Mouse (Mus musculus) 3T3-L1 (cell line): ENCODE data around the gene Gm10382.
"Not testable (repeated sequence)": the region's sequence is repeated elsewhere in the genome, so short reads cannot be mapped to it uniquely, and the experiment has no call there.

Experiments used
- DNase-seq: peaks from one replicate; pipeline ENCODE4 v3.0.0-alpha.2; 2015; ENCODE audit warnings: low read depth, low spot score

Gm10382 gene

DNA sequence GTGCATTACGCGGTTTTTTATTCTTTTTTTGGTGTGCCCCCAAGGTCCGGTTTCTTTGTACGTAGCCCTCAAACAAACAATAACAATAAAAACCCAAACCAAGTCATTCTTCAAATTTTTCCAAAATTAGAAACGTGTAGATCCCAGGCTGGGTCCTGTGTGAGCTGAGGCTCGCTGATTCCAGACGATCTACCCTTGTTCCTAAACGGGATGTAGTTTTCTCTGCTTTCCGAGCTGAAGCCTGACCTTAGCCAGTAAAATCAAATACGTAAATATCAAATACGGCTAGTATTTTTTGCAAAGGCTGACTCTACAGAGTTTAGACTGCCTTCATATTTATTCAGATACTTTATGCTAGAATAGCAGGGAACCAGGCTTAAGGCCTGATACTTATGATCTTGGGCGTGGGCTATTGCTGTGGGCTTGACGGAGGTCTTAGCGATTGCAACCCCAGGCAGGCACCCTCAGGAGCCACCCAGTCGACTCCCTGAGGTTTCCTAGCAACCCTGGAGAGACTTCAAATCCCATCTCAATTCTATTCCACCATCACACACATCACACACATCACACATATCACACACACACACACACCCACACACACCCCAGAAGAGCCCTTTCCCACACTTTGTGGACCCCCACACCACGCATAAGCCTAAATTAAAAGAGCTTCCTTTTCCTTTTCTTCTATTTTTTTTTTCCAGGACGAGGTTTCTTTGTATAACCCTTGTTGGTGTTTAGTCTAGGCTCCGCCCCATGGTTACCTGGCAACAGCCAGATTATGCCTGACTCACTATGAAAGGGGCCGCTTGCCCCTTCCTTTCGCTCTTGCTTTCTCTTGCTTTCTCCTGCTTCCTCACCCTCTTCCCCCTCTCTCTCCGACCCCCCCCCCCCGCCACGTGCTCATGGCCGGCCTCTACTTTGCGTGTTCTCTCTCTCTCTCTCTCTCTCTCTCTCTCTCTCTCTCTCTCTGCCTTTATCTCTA, 4.8 kb downstream of the Gm10382 start:
- peak; percentile 97 for DNase-seq

DNA sequence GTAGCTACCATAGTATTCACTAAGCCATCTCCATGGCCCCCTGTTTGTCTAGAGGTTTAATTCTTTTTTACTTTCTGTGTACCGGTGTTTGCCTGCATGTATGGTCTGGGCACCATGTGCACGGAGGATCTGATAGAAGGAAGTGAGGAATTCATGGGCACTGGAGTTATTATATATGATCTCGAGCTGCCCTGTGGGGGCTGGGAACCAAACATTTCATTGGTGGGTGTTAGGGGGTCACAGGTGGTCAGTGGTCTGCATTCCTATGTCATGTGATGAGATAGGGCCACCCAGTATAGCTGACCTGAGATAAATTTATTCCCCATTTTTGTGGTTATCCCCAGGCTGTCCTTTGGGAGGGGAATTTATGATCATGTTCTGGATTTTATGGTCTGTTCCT, 5.9 kb downstream of the Gm10382 start:
- DNase-seq: no peak

- DNase-seq: peak; percentile 75
Measured at GRCm38 (mm10) chr5:125400903-125401302, 11.8 kb downstream of the Gm10382 start.

- no peak for DNase-seq
Measured at GRCm38 (mm10) chr5:125402476-125402875, 13.4 kb downstream of the Gm10382 start.

DNA sequence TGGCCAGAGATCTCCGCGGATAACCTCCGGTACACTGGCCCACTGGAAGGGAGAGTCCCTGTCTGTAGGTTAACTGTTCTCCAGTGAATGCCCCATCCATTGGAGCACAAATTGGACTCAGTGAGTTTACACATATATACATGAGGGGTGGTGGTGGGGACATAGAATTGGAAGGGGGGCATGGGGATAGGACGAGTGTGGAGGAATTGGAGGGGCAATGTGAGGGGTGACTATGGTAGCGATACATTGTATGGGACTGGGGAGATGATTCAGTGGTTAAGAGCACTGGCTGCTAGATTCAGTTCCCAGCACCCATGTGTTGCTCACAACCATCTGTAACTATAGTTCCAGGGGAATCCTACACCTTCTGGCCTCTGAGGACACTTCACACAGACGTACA, 13.9 kb downstream of the Gm10382 start:
- DNase-seq: no peak

GRCm38 (mm10) chr5:125403481-125404465, 14.7 kb downstream of the Gm10382 start:
- peak; percentile 93 for DNase-seq

GRCm38 (mm10) chr5:125404536-125404902, 15.4 kb downstream of the Gm10382 start:
- DNase-seq: peak; percentile 84

- peak; percentile 91 for DNase-seq
Measured at GRCm38 (mm10) chr5:125404903-125405545, 15.9 kb downstream of the Gm10382 start.

GRCm38 (mm10) chr5:125405546-125406248, 16.6 kb downstream of the Gm10382 start:
- DNase-seq: peak; percentile 99

DNA sequence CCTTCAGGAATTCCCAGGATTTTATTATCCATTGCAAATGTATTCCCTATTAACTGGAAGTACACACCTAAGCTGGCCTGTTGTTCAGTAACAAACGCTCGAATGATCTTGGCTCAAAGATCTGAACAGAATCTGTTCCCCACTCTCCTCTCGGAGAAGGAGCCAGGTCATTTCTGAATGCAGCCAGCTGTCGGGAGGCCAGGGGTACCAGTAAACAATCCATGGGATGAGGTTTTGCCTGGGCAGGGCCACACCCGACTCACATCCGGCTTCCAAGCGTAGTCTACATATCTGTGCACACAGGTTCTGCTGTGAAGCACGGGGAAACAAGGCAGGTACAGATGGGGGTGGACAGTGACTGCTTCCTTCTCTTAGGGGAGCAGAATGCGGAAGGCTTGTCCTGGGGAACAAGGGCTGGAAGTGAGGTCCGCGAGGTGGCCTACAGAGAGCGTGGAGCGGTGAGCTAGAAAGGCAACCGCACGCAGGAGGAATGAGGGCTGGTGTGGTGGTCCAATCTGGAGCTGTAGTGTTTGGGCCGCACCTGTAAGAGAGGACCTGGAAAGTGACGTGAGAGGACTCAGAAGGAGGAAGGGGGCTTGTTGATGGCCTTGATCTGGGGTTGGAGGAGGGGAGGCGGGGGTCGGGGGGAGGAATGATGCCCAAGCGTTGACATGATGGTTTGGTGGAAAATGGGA, 17.3 kb downstream of the Gm10382 start:
- DNase-seq: peak; percentile 79

DNA sequence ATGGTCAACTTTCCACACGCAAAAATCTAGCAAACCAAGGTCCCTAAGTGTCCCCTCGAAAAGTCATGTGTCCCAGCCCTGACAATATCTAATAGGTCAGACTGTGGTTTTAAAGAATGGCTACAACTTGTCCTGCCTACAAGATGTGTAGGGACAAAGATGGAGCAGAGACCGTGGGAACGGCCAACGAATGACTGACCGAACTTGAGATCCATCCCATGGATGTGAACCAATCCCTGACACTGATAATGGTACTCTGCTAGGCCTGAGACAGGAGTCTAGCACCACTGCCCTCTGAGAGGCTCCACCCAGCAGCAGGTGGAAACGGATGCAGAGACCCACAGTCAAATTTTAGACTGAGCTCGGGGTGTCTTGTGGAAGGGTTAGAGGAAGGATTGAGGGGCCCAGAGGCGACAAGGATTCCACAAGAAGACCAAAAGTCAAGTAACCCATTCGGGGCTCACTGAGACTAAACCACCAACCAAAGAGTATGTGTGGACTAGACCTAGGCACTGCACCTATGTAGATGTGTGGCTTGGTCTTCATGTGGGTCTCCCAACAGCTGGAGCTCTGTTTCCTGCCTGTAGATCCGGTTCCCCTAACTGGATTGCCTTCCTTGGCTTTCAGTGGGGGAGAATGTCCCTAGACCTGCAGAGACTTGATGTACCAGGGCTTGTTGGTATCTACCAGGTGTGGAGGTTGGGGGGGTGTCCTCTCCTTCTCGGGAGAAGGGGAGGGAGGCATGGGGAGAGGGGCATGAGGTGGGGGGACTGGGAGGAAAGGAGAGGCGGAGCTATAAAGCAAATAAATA, 18.1 kb downstream of the Gm10382 start:
- no peak for DNase-seq

- peak; percentile 57 for DNase-seq
Measured at GRCm38 (mm10) chr5:125407910-125408575, 18.9 kb downstream of the Gm10382 start.

GRCm38 (mm10) chr5:125408842-125409241, 19.7 kb downstream of the Gm10382 start:
- DNase-seq: peak; percentile 98

DNA sequence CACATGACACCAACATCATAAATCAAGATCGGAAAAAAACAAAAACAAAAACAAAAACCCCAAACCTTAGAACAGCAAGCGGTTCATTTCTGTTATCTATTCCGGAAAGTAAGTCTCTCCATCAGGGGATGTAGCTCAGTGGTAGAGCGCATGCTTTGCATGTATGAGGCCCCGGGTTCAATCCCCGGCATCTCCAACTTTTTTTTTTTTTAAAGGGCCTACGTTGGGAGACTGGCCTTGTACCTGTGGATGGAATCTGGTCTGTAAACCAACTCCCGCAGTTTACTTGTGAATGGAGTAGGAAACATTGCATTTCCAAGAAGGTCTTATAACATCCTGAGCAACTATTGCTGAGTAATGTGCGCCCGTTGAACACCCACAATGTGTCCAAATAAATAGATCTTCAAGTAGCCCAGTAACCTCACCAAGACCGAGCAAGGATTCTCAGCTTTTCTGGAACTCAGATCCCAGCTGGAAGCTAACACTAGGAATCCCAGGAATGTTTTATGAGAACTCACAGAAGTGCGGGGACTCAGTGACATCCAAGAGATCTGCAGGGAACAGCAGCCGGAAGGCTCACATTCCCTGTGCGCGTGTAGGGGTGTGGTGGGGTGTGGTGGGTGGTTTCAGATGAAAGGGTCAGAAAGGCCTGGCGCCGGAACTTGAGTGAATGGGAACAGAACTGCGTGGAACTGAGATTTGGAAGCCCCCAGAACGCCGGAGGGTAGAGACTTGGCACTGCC, 20.4 kb downstream of the Gm10382 start:
- DNase-seq: peak; percentile 87

DNA sequence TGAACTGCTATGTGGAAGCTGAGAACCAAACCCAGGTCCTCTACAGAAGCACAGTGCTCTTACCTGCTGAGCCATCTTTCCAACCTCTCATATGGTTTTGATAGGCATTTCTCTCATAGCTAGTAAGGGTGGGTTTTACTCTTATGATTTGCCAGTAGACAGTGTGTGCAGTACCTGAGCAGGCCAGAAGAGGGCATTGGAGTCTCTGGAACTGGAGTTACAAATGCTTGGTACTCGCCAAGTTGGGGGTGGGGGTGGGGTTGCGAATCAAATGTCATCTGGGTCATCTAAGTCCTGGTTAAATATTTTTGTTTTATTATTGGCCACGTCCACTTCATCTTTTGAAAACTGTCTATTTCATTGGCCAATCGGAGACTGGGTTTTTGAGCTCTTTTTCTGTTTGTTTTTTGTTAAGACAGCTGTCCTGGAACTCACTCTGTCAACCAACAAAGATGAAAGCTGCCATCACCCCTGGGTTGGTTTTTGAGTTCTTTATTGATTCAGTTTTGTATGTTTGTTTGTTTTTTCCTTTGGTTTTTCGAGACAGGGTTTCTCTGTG, 22.9 kb downstream of the Gm10382 start:
- peak; percentile 81 for DNase-seq

DNA sequence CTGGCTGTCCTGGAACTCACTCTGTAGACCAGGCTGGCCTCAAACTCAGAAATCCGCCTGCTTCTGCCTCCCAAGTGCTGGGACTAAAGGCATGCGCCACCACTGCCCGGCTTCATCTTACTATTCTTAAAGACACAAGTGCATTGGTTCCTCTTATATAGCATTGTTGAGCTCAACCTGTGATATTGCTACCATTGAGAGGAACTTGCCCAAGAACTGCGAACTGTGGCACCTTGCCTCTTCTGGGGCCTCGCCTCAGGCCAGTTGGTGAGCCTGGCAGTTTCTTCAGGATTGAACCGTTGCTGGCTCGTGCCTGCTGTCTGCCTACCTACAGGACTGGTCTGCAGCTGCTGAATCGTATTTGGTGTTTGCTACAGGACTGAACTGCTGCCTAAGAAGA, 23.4 kb downstream of the Gm10382 start:
- not testable (repeated sequence) for DNase-seq

- DNase-seq: no peak
Measured at GRCm38 (mm10) chr5:125413763-125414162, 24.6 kb downstream of the Gm10382 start.

DNA sequence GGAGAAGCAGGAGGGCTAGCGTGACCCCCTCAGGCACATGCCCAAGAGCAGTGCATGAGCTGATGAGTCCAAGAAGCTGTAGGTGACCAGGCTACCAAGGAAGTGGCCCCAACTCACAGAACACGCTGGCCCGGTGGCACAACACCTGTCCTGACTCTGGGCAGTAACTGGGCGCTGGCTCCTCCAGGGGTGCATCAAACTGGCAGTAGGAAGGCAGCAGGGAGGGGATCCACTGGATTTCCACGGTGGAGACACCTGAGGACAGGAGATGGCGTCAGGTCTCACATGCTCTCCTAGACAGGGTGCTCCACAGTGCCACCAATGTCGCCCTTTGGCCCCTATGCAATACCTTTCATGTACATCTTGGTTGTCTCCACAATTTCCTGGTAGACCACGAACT, 27.1 kb downstream of the Gm10382 start:
- DNase-seq: no peak
